Mouse (Mus musculus) forebrain, embryonic 13.5 days (tissue): Measurements from ENCODE around the gene Enoph1. TPM values are rescaled to one million over a fixed set of nuclear protein-coding genes. Genes with fewer than 3 reads are reported as not detected.

Experiments
- polyA plus RNA-seq: library from polyadenylated mRNA; unstranded; fragments of >200 nt; fragmentation: Nextera tagmentation; extraction: Ambion mirVana; gene quantifications from 2 replicates; pipeline ENCODE4 v1.2.1, GENCODE M21; 2015

Enoph1 gene
- polyA plus RNA-seq, 1 experiment from 2014 or later, result 47.8 TPM

Other genes starting within 250 kb of the Enoph1 start
- gene Vamp9, start 133.7 kb upstream of the Enoph1 start, polyA plus RNA-seq, result 0.62 and 0.86 TPM in 2 replicates
- gene Hnrnpd, start 61.0 kb upstream of the Enoph1 start, polyA plus RNA-seq, result 119 and 189 TPM in 2 replicates
- 3.1 and 3.4 TPM in 2 replicates for gene 4930524J08Rik, start 60.9 kb upstream of the Enoph1 start, polyA plus RNA-seq
- 260 and 282 TPM in 2 replicates for gene Hnrnpdl, start 321 bp upstream of the Enoph1 start, polyA plus RNA-seq
- 12.7 and 14.0 TPM in 2 replicates for gene Tmem150c, start 119.8 kb downstream of the Enoph1 start, polyA plus RNA-seq